Mouse (Mus musculus): ENCODE measurements around the gene Vkorc1.

DNA sequence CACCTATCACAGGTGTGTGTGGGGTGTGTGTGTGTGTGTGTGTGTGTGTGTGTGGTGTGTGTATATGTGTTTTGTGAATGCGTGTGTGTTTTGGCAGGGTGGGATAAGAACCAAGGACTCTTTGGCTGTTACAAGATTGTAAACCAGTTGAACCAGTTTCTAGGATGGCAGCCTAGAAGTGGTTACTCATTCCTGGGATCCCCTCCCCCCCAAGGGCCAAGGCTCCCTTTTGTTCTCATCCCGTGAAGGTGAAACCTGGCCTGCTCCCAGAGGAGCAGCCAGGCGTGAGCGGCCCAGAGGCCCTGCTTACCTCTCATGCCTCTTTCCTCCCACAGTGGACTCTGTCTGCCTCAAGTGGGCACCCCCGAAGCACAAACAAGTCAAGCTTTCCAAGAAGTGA is 29.8 kb upstream of the Vkorc1 start:
- TF ChIP-seq CTCF (IDR thresholded peaks at IDR 0.05) = no peak
- TF ChIP-seq EP300 (IDR thresholded peaks at IDR 0.05) = peak; percentile 95

All from lung, postnatal 0 days (tissue).